Mouse (Mus musculus): ENCODE data around the gene Actb.
"Not testable (repeated sequence)": the region's sequence is repeated elsewhere in the genome, so short reads cannot be mapped to it uniquely, and the experiment has no call there.

The Actb gene

GRCm38 (mm10) chr5:142902506-142903314 lies 3.8 kb downstream of the Actb start:
- peak; percentile 44 for DNase-seq (ENCODE audit: low read depth, low spot score)

- DNase-seq (ENCODE audit: low read depth, low spot score) = peak; percentile 37
Measured at GRCm38 (mm10) chr5:142901846-142902505, 4.6 kb downstream of the Actb start.

DNA sequence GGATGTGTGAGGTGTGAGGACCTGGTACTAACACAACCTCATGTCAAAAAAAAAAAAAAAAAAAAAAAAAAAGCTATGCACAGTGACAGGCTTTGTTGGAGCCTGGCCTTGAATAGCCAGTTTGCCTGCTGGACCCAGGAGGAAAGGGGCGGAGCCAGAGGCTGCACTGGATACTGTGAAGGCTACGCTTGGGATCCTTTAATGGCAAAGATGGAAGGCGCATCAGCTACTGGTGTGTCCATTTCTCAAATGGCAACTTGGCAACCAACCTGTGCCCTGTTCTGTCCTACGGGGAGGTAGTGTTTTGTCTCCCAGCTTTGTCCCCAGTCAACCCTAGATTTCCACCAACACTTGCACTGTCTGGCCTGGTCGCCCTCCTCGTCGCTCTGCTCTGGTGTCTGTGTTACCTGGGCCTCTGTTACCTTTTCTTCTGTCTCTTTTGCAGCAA lies 5.2 kb downstream of the Actb start:
- peak; percentile 37 for DNase-seq (ENCODE audit: low read depth, low spot score)

GRCm38 (mm10) chr5:142900651-142901050 lies 5.9 kb downstream of the Actb start:
- no peak for DNase-seq (ENCODE audit: low read depth, low spot score)

- no peak for DNase-seq (ENCODE audit: low read depth, low spot score)
Measured at GRCm38 (mm10) chr5:142899932-142900533, 6.5 kb downstream of the Actb start.

DNA sequence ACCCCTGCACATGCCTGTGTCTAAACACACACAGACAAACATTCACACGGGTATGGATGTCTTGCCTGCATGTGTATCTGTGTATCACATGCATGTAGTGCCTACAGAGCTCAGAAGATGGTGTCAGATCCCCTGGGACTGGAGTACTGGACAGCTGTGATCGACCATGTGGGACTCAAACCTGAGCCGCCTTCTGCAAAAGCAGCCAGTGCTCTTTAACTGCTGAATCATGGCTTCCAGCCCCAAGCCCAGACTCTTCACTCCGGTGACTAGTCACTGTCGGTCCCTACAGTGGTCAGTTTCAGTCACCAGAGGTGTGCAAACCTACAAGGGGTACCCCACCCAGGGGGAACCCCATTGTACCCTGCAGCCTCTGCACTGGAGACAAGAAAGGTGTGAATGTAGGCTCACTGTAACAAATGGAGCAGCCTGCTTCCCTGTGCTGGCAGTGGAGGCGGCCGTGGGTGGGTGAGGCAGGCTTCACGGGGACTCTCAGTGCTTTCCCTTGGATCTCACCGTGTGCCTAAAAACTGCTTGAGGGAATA lies 7.4 kb downstream of the Actb start:
- DNase-seq (ENCODE audit: low read depth, low spot score) = peak; percentile 37

- DNase-seq (ENCODE audit: low read depth, low spot score) = no peak
Measured at GRCm38 (mm10) chr5:142898316-142898715, 8.2 kb downstream of the Actb start.

DNA sequence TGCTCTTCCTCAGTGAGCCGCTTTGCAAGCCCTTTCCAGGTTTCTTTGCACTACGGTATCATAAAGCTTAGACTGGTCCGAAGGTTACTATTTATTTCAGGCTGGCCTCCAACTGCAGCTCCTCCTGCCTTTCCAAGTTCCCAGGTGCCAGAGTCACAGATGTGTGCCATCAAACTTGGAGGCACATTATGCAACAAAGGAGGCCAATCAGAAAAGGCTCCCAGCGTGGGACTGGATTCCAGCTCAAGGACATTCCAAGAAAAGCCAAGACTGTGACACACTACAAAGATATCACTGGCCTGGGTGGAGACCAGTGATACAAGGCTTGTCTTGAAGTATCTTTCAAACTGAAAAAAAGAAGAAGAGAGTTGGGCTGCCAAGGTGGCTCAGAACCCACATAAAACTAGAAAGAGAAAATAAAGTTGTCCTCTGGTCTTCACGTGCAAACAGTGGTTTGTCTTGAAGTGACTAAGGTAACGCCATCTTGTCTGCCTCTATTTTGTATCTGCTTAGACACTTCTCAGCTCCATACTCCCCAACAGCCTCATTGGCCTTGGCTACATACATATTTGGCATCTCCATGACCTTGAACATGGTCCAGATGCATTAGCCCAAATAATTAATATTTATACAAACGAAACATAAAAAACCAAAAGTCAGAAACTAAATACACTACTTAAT lies 8.8 kb downstream of the Actb start:
- no peak for DNase-seq (ENCODE audit: low read depth, low spot score)

- DNase-seq (ENCODE audit: low read depth, low spot score) = peak; percentile 45
Measured at GRCm38 (mm10) chr5:142896713-142897112, 9.8 kb downstream of the Actb start.

- DNase-seq (ENCODE audit: low read depth, low spot score) = peak; percentile 20
Measured at GRCm38 (mm10) chr5:142896192-142896591, 10.4 kb downstream of the Actb start.

GRCm38 (mm10) chr5:142894918-142895613 lies 11.5 kb downstream of the Actb start, which contains the start of gene Fbxl18:
Gene Fbxl18, minus strand, starts transcription at chr5:142895421.
- peak; percentile 90 for DNase-seq (ENCODE audit: low read depth, low spot score)

- peak; percentile 63 for DNase-seq (ENCODE audit: low read depth, low spot score)
Measured at GRCm38 (mm10) chr5:142891396-142891795, 15.2 kb downstream of the Actb start.

- DNase-seq (ENCODE audit: low read depth, low spot score) = not testable (repeated sequence)
Measured at GRCm38 (mm10) chr5:142887533-142887932, 19.0 kb downstream of the Actb start.

- no peak for DNase-seq (ENCODE audit: low read depth, low spot score)
Measured at GRCm38 (mm10) chr5:142886761-142887160, 19.8 kb downstream of the Actb start.

GRCm38 (mm10) chr5:142886181-142886580 lies 20.4 kb downstream of the Actb start:
- no peak for DNase-seq (ENCODE audit: low read depth, low spot score)

- no peak for DNase-seq (ENCODE audit: low read depth, low spot score)
Measured at GRCm38 (mm10) chr5:142882471-142882870, 24.1 kb downstream of the Actb start.

GRCm38 (mm10) chr5:142881936-142882335 lies 24.6 kb downstream of the Actb start:
- no peak for DNase-seq (ENCODE audit: low read depth, low spot score)

DNA sequence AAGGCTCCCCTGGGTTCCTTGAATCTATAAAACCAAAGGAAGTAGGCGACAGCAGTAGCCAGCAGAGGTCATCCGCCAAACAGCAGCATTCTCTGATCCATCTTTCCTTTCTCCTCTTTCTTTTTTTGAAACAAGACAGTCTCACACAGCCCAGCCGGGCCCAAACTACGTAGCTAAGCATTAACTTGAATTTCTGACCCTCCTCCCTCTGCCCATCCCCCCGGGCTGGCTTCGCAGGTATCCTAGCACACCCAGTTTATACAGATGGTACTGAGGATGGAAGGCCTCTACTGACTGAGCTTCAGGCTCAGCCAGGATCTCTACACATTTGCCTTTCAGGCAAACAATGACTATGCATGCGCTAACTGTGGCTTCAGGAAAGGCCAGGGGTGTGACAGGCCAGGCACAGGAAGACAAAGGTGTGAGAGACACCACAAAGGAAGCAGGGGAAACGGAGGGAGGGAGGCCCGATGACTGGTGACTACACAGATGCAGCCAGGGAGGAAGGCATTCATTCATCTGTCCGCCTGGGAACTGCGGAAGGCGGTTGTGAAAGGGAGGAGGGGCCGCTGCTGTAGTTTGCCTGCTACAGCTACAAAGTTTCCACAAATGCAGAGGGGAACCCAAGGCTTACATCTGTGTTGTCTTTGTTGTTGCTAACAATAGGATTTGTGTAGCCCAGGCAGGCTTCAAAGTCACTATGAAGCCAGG lies 25.6 kb downstream of the Actb start:
- DNase-seq (ENCODE audit: low read depth, low spot score) = peak; percentile 49

GRCm38 (mm10) chr5:142880246-142880645 lies 26.3 kb downstream of the Actb start:
- no peak for DNase-seq (ENCODE audit: low read depth, low spot score)
